Mouse (Mus musculus): ENCODE results near the gene Entpd7. TPM values are rescaled to one million over a fixed set of nuclear protein-coding genes. Genes with fewer than 3 reads are reported as not detected.
A peak's percentile ranks its signal among the peaks of the same experiment; 100 is the strongest.

The Entpd7 gene
- polyA plus RNA-seq, 1 experiment from 2014 or later: 8.4 TPM

- peak; percentile 1 for ATAC-seq
- in situ Hi-C loops (cut with MboI; ENCODE audit: low pct_unique_long_range_greater_than_20kb): no loop called here
- DNase-seq (ENCODE audit: low read depth, low spot score): no peak
- TF ChIP-seq CTCF (IDR thresholded peaks at IDR 0.05): no peak
- ChIA-PET POLR2A (interaction anchor here (1.9 kb wide), 1 partner anchor 15 kb away, joined by 8 read pairs; the partner anchor contains the start of gene Entpd7), CTCF (interaction anchor here (0.9 to 3.8 kb wide), 8 partner anchors 9 to 143 kb away, joined by 3 to 14 read pairs (median 4); partner anchors contain the start of genes Cox15 and Cutc)
- no peaks in the 10 kb centered on the region for H3K27me3 ChIP-seq
Observed at GRCm38 (mm10) chr19:43673513-43674315, 15.8 kb upstream of the Entpd7 start.

- DNase-seq (ENCODE audit: low read depth, low spot score) (no peak), ATAC-seq (peak; percentile 3)
- no peak for TF ChIP-seq CTCF (IDR thresholded peaks at IDR 0.05)
Observed at GRCm38 (mm10) chr19:43674316-43674689, 15.2 kb upstream of the Entpd7 start.

GRCm38 (mm10) chr19:43674730-43675524 lies 14.5 kb upstream of the Entpd7 start, which contains the start of gene Slc25a28:
Gene Slc25a28 (minus strand): TSS chr19:43674881.
- CTCF ChIA-PET: interaction anchor here (0.6 to 3.8 kb wide), 9 partner anchors 9 to 85 kb away, joined by 3 to 14 read pairs (median 4); partner anchors contain the start of genes Cox15 and Cutc
- in situ Hi-C loops (cut with MboI; ENCODE audit: low pct_unique_long_range_greater_than_20kb): no loop called here
- peak; percentile 89 for ATAC-seq
- no peaks in the 10 kb centered on the region for H3K27me3 ChIP-seq
- DNase-seq (ENCODE audit: low read depth, low spot score): peak; percentile 99
- TF ChIP-seq CTCF (IDR thresholded peaks at IDR 0.05): no peak
- POLR2A ChIA-PET: interaction anchor here (0.7 to 1.9 kb wide), 4 partner anchors 12 to 25 kb away, joined by 3 to 8 read pairs (median 6); partner anchors contain the start of gene Entpd7

More at GRCm38 (mm10) chr19:43674316-43674689, 15.2 kb upstream of the Entpd7 start:
- CTCF ChIA-PET: interaction anchor here (0.6 to 3.8 kb wide), 7 partner anchors 9 to 86 kb away, joined by 3 to 14 read pairs (median 5); partner anchors contain the start of genes Cox15 and Cutc
- H3K27me3 ChIP-seq: no peaks in the 10 kb centered on the region
- POLR2A ChIA-PET: interaction anchor here (1.9 kb wide), 1 partner anchor 15 kb away, joined by 8 read pairs; the partner anchor contains the start of gene Entpd7
- in situ Hi-C loops (cut with MboI; ENCODE audit: low pct_unique_long_range_greater_than_20kb): no loop called here

GRCm38 (mm10) chr19:43675525-43676400 lies 13.7 kb upstream of the Entpd7 start:
- ChIA-PET CTCF (interaction anchor here (0.8 to 3.8 kb wide), 6 partner anchors 8 to 75 kb away, joined by 4 to 14 read pairs (median 4); no protein-coding TSS in a partner anchor), POLR2A (interaction anchor here (0.6 to 1.9 kb wide), 6 partner anchors 13 to 253 kb away, joined by 3 to 8 read pairs (median 3); partner anchors contain the start of gene Entpd7)
- ATAC-seq (peak; percentile 11), DNase-seq (ENCODE audit: low read depth, low spot score) (no peak)
- in situ Hi-C loops (cut with MboI; ENCODE audit: low pct_unique_long_range_greater_than_20kb): no loop called here
- H3K27me3 ChIP-seq: no peaks in the 10 kb centered on the region
- no peak for TF ChIP-seq CTCF (IDR thresholded peaks at IDR 0.05)

GRCm38 (mm10) chr19:43678467-43679003 lies 10.9 kb upstream of the Entpd7 start:
- DNase-seq (ENCODE audit: low read depth, low spot score) (no peak), ATAC-seq (no peak)
- H3K27me3 ChIP-seq: no peaks in the 10 kb centered on the region
- no peak for TF ChIP-seq CTCF (IDR thresholded peaks at IDR 0.05)
- in situ Hi-C loops (cut with MboI; ENCODE audit: low pct_unique_long_range_greater_than_20kb): no loop called here
- POLR2A ChIA-PET: no interaction called here
- CTCF ChIA-PET: interaction anchor here (0.9 to 2.3 kb wide), 3 partner anchors 10 to 75 kb away, joined by 3 to 13 read pairs (median 7); partner anchors contain the start of genes Cox15, Cutc and Entpd7

- ATAC-seq: no peak
- CTCF ChIA-PET: interaction anchor here (0.9 to 2.3 kb wide), 3 partner anchors 9 to 74 kb away, joined by 3 to 13 read pairs (median 7); partner anchors contain the start of genes Cox15, Cutc and Entpd7
- in situ Hi-C loops (cut with MboI; ENCODE audit: low pct_unique_long_range_greater_than_20kb): no loop called here
- no peaks in the 10 kb centered on the region for H3K27me3 ChIP-seq
- POLR2A ChIA-PET: interaction anchor here (0.8 kb wide), 1 partner anchor 11 kb away, joined by 4 read pairs; no protein-coding TSS in a partner anchor
- TF ChIP-seq CTCF (IDR thresholded peaks at IDR 0.05): no peak
- no peak for DNase-seq (ENCODE audit: low read depth, low spot score)
Observed at GRCm38 (mm10) chr19:43679474-43679981, 9.9 kb upstream of the Entpd7 start.

- ChIA-PET CTCF (interaction anchor here (1.3 kb wide), 1 partner anchor 11 kb away, joined by 6 read pairs; no protein-coding TSS in a partner anchor), POLR2A (no interaction called here)
- DNase-seq (ENCODE audit: low read depth, low spot score) (no peak), ATAC-seq (no peak)
- in situ Hi-C loops (cut with MboI; ENCODE audit: low pct_unique_long_range_greater_than_20kb): no loop called here
- no peaks in the 10 kb centered on the region for H3K27me3 ChIP-seq
- TF ChIP-seq CTCF (IDR thresholded peaks at IDR 0.05): no peak
Observed at GRCm38 (mm10) chr19:43681541-43681940, 7.9 kb upstream of the Entpd7 start.

GRCm38 (mm10) chr19:43692815-43693214 lies 3.3 kb downstream of the Entpd7 start:
- no peak for ATAC-seq
- TF ChIP-seq CTCF (IDR thresholded peaks at IDR 0.05): no peak
- no peaks in the 10 kb centered on the region for H3K27me3 ChIP-seq
- ChIA-PET CTCF (interaction anchor here (2.5 kb wide), 1 partner anchor 11 kb away, joined by 6 read pairs; no protein-coding TSS in a partner anchor), POLR2A (interaction anchor here (0.5 to 0.7 kb wide), 2 partner anchors 18 kb away, joined by 3 read pairs; no protein-coding TSS in a partner anchor)
- no peak for DNase-seq (ENCODE audit: low read depth, low spot score)
- in situ Hi-C loops (cut with MboI; ENCODE audit: low pct_unique_long_range_greater_than_20kb): no loop called here

- POLR2A ChIA-PET: no interaction called here
- CTCF ChIA-PET: no interaction called here
- TF ChIP-seq CTCF (IDR thresholded peaks at IDR 0.05): no peak
- in situ Hi-C loops (cut with MboI; ENCODE audit: low pct_unique_long_range_greater_than_20kb): no loop called here
- H3K27me3 ChIP-seq: no peaks in the 10 kb centered on the region
- ATAC-seq (no peak), DNase-seq (ENCODE audit: low read depth, low spot score) (no peak)
Observed at GRCm38 (mm10) chr19:43695514-43695964, 6.1 kb downstream of the Entpd7 start.

Data from Patski (cell line).